Mouse (Mus musculus): ENCODE results near the gene Slc30a3. TPM values are rescaled to one million over a fixed set of nuclear protein-coding genes. Genes with fewer than 3 reads are reported as not detected.

The Slc30a3 gene
- polyA plus RNA-seq, 1 experiment from 2014 or later, result 0.10 TPM

- Histone ChIP-seq H3K9ac (ENCODE audit: low read depth, low read length) (no peak overlapping the region), H3K36me3 (ENCODE audit: control insufficient read depth, insufficient read depth) (no peaks in the 10 kb centered on the region), H3K27ac (ENCODE audit: low read depth, low read length) (no peak overlapping the region), H3K4me1 (replicated peaks; ENCODE audit: control insufficient read depth, insufficient read depth, low read length) (peaks cover 3% of the 10 kb centered on the region; the same call in 1 of the 2 replicates), H3K27me3 (replicated peaks; ENCODE audit: control insufficient read depth, insufficient read depth, low read length) (peaks cover 72% of the 10 kb centered on the region), H3K4me3 (ENCODE audit: low read depth, low read length) (peak overlapping the region; percentile 47), H3K4me2 (replicated peaks; ENCODE audit: low read depth) (peak overlapping the region; percentile 79), H3K9me3 (ENCODE audit: control insufficient read depth) (no peaks in the 10 kb centered on the region)
- ATAC-seq, result no peak
- WGBS, result 2% methylated on average over 29 of the region's 29 CpGs
- TF ChIP-seq CTCF (IDR thresholded peaks at IDR 0.05; ENCODE audit: low read depth), result no peak
These were observed 13.8 kb downstream of the Slc30a3 start for GRCm38 (mm10) chr5:31094100-31094798.

DNA sequence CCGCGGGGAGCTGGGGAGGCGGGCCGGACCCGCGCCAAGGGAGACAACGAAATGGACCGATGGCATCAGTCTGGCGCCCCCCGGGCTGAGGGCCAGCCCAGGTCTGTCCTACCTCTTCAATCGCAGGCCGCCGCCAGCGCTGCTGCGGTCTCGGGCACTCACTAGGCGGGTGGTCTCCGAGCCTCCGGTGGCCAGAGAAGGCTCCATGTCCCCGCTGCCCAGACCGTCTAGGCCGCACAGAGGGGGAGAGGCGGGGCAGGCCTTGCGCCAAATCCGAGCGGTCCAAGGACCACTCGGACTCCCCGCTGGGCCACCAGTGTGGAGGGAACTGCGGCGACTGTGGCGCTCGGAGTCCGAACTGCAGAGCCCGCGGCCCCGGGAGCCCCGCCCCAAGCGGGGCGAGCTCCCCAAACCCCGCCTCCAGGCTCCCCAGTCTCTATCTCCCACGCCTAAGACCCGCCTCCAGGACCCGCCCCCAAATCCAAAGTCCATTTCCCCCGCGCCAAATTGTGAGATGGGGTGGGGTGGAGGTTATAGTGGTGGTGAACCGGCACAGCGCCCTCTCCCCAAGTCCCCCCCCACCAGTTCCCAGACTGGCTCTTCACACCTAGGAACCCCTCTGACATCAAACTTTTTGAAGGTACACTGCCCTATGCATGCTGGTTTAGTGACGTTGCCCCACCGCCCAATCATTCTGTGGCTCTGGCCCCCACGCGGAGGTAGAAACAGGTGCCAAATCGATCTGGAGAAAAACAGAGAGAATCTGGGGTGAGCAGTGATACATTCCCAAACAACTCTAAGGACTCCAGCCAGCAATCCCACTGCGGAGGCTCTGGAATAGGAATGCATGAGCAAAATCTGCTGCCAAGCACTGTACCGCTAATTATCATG lies 14.6 kb downstream of the Slc30a3 start:
- under 1% methylated on average over 37 of the region's 54 CpGs for WGBS
- Histone ChIP-seq H3K36me3 (ENCODE audit: control insufficient read depth, insufficient read depth) (no peaks in the 10 kb centered on the region), H3K27ac (ENCODE audit: low read depth, low read length) (no peak overlapping the region), H3K27me3 (replicated peaks; ENCODE audit: control insufficient read depth, insufficient read depth, low read length) (peaks cover 74% of the 10 kb centered on the region), H3K4me3 (ENCODE audit: low read depth, low read length) (peak overlapping the region; percentile 47), H3K9ac (ENCODE audit: low read depth, low read length) (peak overlapping the region; percentile 17; the same call in 1 of the 2 replicates), H3K4me1 (replicated peaks; ENCODE audit: control insufficient read depth, insufficient read depth, low read length) (peaks cover 3% of the 10 kb centered on the region; the same call in 1 of the 2 replicates), H3K9me3 (ENCODE audit: control insufficient read depth) (no peaks in the 10 kb centered on the region), H3K4me2 (replicated peaks; ENCODE audit: low read depth) (peak overlapping the region; percentile 79)
- peak; percentile 39 for ATAC-seq
- TF ChIP-seq CTCF (IDR thresholded peaks at IDR 0.05; ENCODE audit: low read depth), result no peak

- WGBS, result 4% methylated on average over 35 of the region's 53 CpGs
- Histone ChIP-seq H3K9ac (ENCODE audit: low read depth, low read length) (no peak overlapping the region), H3K27ac (ENCODE audit: low read depth, low read length) (no peak overlapping the region), H3K36me3 (ENCODE audit: control insufficient read depth, insufficient read depth) (no peaks in the 10 kb centered on the region), H3K4me1 (replicated peaks; ENCODE audit: control insufficient read depth, insufficient read depth, low read length) (peaks cover 3% of the 10 kb centered on the region; the same call in 1 of the 2 replicates), H3K4me3 (ENCODE audit: low read depth, low read length) (peak overlapping the region; percentile 47), H3K4me2 (replicated peaks; ENCODE audit: low read depth) (peak overlapping the region; percentile 79), H3K9me3 (ENCODE audit: control insufficient read depth) (no peaks in the 10 kb centered on the region), H3K27me3 (replicated peaks; ENCODE audit: control insufficient read depth, insufficient read depth, low read length) (peaks cover 73% of the 10 kb centered on the region)
- TF ChIP-seq CTCF (IDR thresholded peaks at IDR 0.05; ENCODE audit: low read depth), result no peak
- no peak for ATAC-seq
These were observed 15.6 kb downstream of the Slc30a3 start for GRCm38 (mm10) chr5:31092231-31092975.

GRCm38 (mm10) chr5:31087131-31087530 lies 20.9 kb downstream of the Slc30a3 start:
- 64% methylated on average over 2 of the region's 2 CpGs for WGBS
- Histone ChIP-seq H3K9me3 (ENCODE audit: control insufficient read depth) (no peaks in the 10 kb centered on the region), H3K27ac (ENCODE audit: low read depth, low read length) (no peak overlapping the region), H3K36me3 (ENCODE audit: control insufficient read depth, insufficient read depth) (no peaks in the 10 kb centered on the region), H3K4me3 (ENCODE audit: low read depth, low read length) (no peak overlapping the region), H3K4me1 (replicated peaks; ENCODE audit: control insufficient read depth, insufficient read depth, low read length) (no peaks in the 10 kb centered on the region), H3K4me2 (replicated peaks; ENCODE audit: low read depth) (no peak overlapping the region), H3K27me3 (replicated peaks; ENCODE audit: control insufficient read depth, insufficient read depth, low read length) (peaks cover 24% of the 10 kb centered on the region), H3K9ac (ENCODE audit: low read depth, low read length) (no peak overlapping the region)
- no peak for TF ChIP-seq CTCF (IDR thresholded peaks at IDR 0.05; ENCODE audit: low read depth)
- ATAC-seq, result no peak

DNA sequence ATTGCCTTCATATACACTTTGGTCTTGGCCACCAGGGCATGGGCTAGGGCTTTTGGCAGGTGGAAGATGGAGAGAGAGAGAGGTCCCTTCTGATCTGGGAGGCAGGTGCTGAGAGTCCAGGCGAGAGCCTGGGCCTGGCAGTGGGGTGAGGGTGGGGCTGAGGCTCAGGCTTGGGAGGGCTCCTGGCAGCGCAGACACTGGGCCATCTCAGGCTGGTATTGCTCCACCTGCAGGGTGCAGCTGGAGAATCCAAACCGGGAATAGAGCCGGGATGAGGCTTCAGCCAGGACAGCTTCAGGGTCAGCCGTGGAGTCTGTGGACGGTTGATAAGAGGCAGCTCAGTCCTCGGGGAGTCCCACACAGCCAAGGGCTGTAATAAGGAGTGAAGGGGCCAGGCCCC lies 21.4 kb downstream of the Slc30a3 start:
- Histone ChIP-seq H3K4me3 (ENCODE audit: low read depth, low read length) (no peak overlapping the region), H3K4me1 (replicated peaks; ENCODE audit: control insufficient read depth, insufficient read depth, low read length) (no peaks in the 10 kb centered on the region), H3K36me3 (ENCODE audit: control insufficient read depth, insufficient read depth) (no peaks in the 10 kb centered on the region), H3K4me2 (replicated peaks; ENCODE audit: low read depth) (no peak overlapping the region), H3K9me3 (ENCODE audit: control insufficient read depth) (no peaks in the 10 kb centered on the region), H3K9ac (ENCODE audit: low read depth, low read length) (no peak overlapping the region), H3K27ac (ENCODE audit: low read depth, low read length) (no peak overlapping the region), H3K27me3 (replicated peaks; ENCODE audit: control insufficient read depth, insufficient read depth, low read length) (peaks cover 19% of the 10 kb centered on the region)
- WGBS, result 29% methylated on average over 7 of the region's 7 CpGs
- no peak; the same call in 1 of the 2 replicates for ATAC-seq
- peak; percentile 19; the same call in 1 of the 2 replicates for TF ChIP-seq CTCF (IDR thresholded peaks at IDR 0.05; ENCODE audit: low read depth)
